Mouse (Mus musculus) G1E (cell line): ENCODE results near the gene Htr6.

ENCODE experiments used
- CTCF ChIP-seq: IDR thresholded peaks from 2 replicates; pipeline ENCODE4 v1.5.1; 2012; ENCODE audit warnings: low read depth, low read length, inconsistent platforms, mixed read lengths
- GATA1 ChIP-seq: IDR thresholded peaks from 2 replicates; pipeline ENCODE4 v1.6.1; 2012; ENCODE audit warnings: borderline replicate concordance, low read length, inconsistent platforms, mixed read lengths
- POLR2AphosphoS5 ChIP-seq: IDR thresholded peaks from 2 replicates; pipeline ENCODE4 v1.6.1; 2012; ENCODE audit warnings: low read depth, low read length, inconsistent platforms; ENCODE audit not compliant: insufficient replicate concordance
- TAL1 ChIP-seq: conservative IDR thresholded peaks from 2 replicates; pipeline ENCODE4 v1.6.1; 2012; ENCODE audit warnings: low read depth, low read length, inconsistent platforms, mixed read lengths

GRCm38 (mm10) chr4:139054300-139054923, 21.0 kb downstream of the Htr6 start:
- TF ChIP-seq CTCF (no peak), POLR2AphosphoS5 (no peak), TAL1 (no peak), GATA1 (no peak)
